Mouse (Mus musculus): ENCODE data around the gene Hcfc1. TPM values are rescaled to one million over a fixed set of nuclear protein-coding genes. Genes with fewer than 3 reads are reported as not detected.
A peak's percentile ranks its signal among the peaks of the same experiment; 100 is the strongest.

The Hcfc1 gene
- total RNA-seq (2015) (108 and 109 TPM in 2 replicates), total RNA-seq (2017) (52.5 and 67.7 TPM in 2 replicates)

GRCm38 (mm10) chrX:73966248-73967176, at the start of gene Hcfc1:
Hcfc1 (minus strand) TSS chrX:73966357.
- ATAC-seq (ENCODE audit: poor library complexity, severe bottlenecking), result peak; percentile 61

GRCm38 (mm10) chrX:74014597-74014996, 48.4 kb upstream of the Hcfc1 start:
- ATAC-seq (ENCODE audit: poor library complexity, severe bottlenecking), result no peak

DNA sequence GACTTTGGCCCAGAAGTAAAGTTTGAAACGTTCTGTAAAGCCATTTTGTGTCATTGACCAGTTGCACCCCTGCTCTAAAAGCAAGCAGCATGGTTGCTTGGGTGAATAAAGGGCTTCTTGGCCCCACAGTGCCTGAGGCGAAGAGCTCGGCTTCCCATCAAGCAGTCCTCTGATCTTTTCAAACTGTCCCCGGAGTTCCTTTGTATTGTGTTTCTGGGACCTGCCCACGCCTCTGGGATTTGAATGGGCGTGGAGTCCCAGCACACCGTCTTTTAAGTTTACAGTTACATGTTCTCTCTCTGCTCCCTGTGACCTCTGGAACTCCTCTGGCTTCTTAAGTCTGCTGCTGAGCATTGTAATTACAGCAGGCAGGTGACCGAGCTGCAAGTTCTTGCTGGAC, 41.9 kb upstream of the Hcfc1 start:
- no peak for ATAC-seq (ENCODE audit: poor library complexity, severe bottlenecking)

DNA sequence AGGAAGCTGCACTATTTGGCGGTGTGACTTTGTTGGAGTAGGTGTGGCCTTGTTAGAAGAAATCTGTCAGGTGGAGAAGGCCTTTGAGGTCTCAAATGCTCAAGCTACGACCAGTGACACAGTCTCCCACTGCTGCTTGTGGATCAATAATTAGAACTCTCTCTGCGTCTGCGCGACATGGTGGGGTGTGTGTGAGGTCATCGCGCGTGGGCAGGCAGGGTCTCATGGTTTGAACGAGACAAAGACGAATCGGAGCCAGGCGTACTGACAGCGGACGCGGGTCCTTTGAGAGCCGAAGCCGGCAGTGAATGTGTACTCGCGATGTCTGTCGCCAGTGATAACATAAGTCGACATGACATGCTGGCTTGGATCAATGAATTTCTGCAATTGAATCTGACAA, 40.2 kb upstream of the Hcfc1 start:
- no peak for ATAC-seq (ENCODE audit: poor library complexity, severe bottlenecking)

- ATAC-seq (ENCODE audit: poor library complexity, severe bottlenecking), result 0 out of 2 replicates have a peak, but pooled peaks have one; percentile 45
Measured at GRCm38 (mm10) chrX:74003644-74004043, 37.5 kb upstream of the Hcfc1 start.

DNA sequence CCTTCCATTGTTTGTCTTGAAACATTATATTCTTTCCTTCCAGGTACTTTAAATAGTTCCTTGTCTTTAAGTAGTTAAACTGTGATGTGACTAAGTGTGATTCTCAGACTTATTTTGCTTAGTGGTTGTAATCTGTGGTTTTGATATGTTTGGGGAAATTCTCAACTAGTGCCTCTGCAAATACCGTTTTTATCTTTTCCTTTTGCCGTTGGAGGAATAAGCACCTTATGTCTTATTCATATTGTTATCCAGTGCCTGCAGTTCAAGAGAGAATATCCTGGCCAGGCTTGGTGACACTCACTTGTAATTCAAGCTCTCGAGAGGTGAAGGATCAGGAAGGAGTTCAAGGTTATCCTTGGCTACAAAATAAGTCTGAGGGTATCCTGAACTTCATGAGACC, 34.9 kb upstream of the Hcfc1 start:
- ATAC-seq (ENCODE audit: poor library complexity, severe bottlenecking), result no peak

DNA sequence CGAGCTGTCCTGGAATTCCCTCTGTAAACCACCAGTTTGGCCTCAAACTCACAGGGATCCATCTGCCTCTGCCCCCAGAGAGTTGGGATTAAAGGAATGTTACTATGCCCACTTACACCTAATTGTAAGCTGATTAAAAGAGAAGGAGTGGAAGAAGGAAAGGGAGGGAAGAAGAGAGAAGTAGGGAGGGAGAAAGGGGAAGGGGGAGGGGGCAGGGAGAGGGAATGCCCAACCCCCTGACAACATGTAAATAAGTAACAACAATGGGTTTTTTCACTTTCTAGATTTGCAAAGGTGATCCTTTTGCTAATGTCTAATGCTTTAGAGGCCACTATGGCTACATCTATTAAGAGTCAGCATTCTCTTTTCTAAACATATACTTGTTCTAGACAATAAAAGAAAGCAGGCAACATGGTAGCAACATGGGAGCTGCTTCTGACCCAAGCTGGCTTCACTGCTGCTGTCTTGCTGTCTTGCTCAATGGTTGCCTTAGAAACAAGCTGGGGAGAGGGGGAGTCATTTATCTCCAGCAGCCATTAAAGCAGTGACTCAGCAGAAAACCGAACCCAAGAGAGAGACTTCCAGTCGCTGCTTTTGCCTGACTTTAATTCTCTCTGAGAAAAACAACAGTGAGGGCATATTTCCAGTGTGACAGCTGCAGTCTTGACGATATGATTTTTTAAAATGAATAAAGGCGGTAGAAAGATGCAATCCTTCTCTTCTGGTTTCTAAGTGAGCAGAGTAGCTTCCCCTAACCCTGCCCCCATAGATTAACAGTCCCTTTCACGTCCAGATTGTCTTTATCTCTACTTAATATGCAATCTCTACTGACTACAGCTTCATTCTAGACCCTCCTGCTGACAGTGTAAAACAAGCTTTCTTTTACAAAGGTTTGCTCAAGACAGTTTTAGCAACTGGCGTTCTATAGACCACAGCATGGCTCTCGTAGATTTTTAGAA, 33.0 kb upstream of the Hcfc1 start:
- peak; percentile 70 for ATAC-seq (ENCODE audit: poor library complexity, severe bottlenecking)

GRCm38 (mm10) chrX:73977783-73978182, 11.6 kb upstream of the Hcfc1 start:
- ATAC-seq (ENCODE audit: poor library complexity, severe bottlenecking), result no peak

DNA sequence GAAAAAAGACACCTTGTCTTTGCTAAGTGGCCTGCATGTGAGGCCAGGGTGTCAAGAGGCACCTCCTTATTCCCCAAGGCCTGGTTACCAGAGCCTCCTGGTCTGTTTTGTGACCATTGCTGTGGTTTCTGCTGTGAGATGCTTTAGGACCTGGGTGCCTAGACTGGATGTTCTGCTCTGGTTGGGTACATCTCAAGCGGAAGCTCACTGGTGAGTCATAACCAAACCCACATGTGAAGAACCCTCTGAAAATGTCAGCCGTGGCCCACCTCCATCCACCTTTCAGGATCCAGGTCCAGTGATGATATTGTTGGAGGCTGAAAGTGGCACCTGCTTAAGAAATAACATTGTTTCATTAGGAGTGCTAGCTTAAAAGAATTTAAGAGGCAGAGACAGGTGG, 10.1 kb upstream of the Hcfc1 start:
- no peak for ATAC-seq (ENCODE audit: poor library complexity, severe bottlenecking)

DNA sequence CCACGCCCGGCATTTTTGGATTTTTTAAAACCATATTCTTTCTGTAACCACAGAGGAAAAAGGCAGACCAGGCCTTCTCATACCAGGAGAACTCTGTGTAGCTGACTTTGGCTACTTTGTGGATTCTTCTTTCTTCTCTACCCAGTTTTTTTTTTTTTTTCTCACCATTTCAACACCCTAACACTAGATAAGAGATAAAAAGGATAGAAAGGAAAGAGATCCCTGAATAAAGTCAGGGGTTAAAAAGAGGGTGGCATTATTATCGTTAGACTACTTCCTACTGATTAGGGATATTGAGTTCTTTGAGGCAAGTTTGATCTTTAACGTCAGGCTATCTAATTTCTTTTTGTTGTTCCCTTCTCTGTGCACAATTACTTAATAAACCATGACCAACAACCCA, 6.6 kb upstream of the Hcfc1 start:
- no peak for ATAC-seq (ENCODE audit: poor library complexity, severe bottlenecking)

GRCm38 (mm10) chrX:73970781-73971180, 4.6 kb upstream of the Hcfc1 start:
- ATAC-seq (ENCODE audit: poor library complexity, severe bottlenecking), result no peak

- no peak for ATAC-seq (ENCODE audit: poor library complexity, severe bottlenecking)
Measured at GRCm38 (mm10) chrX:73969729-73970128, 3.6 kb upstream of the Hcfc1 start.

GRCm38 (mm10) chrX:73969167-73969566, 3.0 kb upstream of the Hcfc1 start:
- ATAC-seq (ENCODE audit: poor library complexity, severe bottlenecking), result no peak

GRCm38 (mm10) chrX:73967177-73968075, 1.3 kb upstream of the Hcfc1 start:
- peak; percentile 58 for ATAC-seq (ENCODE audit: poor library complexity, severe bottlenecking)

GRCm38 (mm10) chrX:73965307-73965706, 850 bp downstream of the Hcfc1 start:
- ATAC-seq (ENCODE audit: poor library complexity, severe bottlenecking), result no peak

DNA sequence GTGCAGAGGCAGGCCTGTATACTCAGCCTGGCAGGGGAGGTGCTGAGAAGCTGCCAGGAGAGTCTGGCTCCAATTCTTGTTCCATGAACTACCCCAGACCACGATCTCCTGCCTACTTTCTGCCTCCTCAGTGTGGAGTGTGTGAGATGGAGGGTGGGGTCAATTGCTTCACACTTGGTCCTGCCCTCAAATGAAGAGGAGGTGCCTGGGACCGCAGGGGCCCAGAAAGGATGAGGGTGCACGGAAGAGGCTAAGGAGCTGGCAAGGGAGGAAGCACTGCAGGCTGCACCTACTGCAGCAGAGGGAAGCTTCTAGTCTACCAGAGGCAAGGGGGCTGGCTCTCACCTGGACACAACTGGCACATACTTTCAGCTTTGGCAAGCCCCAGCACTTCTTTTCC, 1.8 kb downstream of the Hcfc1 start:
- peak; percentile 44 for ATAC-seq (ENCODE audit: poor library complexity, severe bottlenecking)

DNA sequence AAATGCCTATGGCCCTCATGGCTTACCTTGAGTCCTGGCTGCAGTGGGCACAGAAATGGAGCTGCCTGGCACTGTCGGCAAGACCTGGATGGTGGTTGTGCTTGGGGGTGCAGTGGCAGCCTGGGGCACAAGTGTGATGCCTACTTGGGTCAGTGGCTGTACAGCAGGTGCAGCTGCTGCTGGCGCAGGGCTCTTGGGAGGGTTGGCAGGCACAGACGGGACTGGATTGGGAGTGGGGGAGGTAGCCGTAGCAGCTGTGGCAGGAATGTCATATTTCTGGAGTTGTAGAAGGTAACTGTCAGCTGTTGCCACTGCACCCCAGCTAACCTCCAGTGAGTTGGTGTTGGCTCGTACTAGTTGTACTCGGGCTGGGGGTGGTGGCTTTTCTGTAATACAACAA, 11.2 kb downstream of the Hcfc1 start:
- no peak for ATAC-seq (ENCODE audit: poor library complexity, severe bottlenecking)

GRCm38 (mm10) chrX:73952603-73953002, 13.6 kb downstream of the Hcfc1 start:
- ATAC-seq (ENCODE audit: poor library complexity, severe bottlenecking), result no peak

DNA sequence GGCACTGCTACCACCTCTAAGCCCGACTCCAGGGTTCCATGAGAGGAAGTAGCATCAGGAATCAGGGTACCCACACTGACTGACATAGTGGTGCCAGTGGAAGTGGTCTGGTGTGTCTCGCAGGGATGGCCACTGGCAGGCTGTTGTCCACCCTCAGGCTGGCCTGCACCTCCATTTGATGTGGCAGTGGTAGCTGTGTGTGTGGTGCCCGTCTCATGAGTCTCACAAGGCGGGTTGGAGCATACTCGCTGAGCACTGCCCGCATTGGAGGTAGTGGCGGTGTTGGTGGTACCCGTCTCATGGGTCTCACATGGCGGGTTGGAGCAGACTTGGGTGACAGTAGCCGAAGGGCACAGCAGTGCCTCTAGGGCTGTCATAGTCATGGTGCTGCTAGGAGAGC, 16.8 kb downstream of the Hcfc1 start:
- no peak for ATAC-seq (ENCODE audit: poor library complexity, severe bottlenecking)

DNA sequence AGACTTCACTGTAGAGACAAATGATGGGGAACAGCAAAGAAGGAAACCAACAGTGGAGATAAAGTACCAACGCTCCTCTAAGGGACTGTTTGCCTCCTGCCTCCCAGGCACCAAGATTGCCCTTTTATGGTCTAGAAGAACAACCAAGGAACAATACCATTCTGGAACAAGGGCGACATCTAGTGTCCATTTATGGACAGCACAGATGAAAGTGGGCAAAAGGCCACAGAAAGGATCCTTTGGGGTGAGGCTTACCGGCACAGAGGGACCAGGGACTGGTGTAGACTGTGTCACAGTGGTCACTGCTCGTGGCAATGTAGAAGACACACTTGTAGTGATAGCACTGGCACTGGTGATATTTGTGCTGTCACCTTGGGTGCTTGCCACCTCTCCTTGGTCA, 17.5 kb downstream of the Hcfc1 start:
- peak; percentile 78 for ATAC-seq (ENCODE audit: poor library complexity, severe bottlenecking)

Data from megakaryocyte, adult 5-6 weeks (primary cell).